Mouse (Mus musculus): ENCODE data around the gene Olfr1469. TPM values are rescaled to one million over a fixed set of nuclear protein-coding genes. Genes with fewer than 3 reads are reported as not detected.
"Not testable (repeated sequence)": the region's sequence is repeated elsewhere in the genome, so short reads cannot be mapped to it uniquely, and the experiment has no call there.

Olfr1469 gene
- total RNA-seq (2021): not detected

DNA sequence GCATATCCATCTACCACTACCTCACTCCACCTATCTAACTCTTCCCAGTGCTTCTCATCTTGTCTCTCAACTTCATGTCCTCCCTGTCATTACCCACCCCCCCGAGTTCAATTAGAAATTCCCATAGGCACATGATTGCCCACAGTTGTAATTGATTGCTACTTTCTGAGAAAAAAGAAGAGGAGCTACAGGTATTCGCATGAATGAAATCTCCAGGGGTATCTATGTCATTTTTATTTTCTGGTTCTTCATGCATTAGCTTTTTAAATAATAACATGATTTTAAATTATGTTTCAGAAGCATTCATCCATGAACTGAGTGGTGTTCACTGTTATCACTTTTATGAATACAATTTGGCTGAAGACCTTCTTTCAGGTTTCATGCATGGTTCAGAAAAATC, at the start of gene Olfr1469:
Gene Olfr1469, plus strand, starts transcription at position 301 of the 400 bp plus-strand sequence.
- DNase-seq: no peak

DNA sequence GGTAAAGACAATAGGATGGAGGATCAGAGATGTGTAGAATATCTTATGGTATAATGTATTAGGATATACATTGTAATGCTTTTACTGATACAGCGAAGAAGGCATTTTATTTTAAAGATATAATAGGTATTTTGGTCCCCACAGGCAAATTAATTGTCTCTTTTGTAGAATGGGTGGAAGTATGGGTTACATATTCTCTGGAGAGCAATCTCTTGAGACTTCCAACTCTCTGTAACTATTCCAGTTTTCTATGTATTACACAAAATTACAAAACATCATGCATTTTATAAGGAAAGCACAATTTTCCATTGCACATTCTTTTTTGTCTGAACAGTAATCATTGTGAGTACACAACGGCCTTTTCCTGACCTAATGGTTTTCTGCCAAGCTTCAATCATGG, 45.7 kb upstream of the Olfr1469 start, which contains the start of gene Olfr1467:
Gene Olfr1467, plus strand, starts transcription at position 301 of the 400 bp plus-strand sequence.
- no peak for DNase-seq

DNA sequence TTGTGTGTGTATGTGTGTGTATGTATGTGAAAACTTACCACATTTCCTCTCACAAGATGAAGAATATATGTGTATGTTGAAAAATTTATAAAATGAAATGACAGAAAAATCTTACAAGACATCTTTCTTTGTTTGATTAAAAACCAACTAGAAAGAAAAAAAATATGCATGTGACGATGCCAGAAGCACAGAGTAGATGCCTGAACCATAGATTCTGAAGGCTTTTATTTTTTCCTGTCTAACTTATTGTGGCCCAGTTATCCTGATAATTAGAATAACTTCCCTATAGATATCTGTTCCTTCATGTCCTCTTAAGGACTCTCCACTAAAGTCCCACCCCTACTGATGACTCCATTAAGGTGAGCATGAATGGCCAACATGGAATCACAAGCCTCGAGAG, 35.5 kb downstream of the Olfr1469 start, which contains the start of gene Olfr1471:
Gene Olfr1471, plus strand, starts transcription at position 301 of the 400 bp plus-strand sequence.
- not testable (repeated sequence) for DNase-seq

DNA sequence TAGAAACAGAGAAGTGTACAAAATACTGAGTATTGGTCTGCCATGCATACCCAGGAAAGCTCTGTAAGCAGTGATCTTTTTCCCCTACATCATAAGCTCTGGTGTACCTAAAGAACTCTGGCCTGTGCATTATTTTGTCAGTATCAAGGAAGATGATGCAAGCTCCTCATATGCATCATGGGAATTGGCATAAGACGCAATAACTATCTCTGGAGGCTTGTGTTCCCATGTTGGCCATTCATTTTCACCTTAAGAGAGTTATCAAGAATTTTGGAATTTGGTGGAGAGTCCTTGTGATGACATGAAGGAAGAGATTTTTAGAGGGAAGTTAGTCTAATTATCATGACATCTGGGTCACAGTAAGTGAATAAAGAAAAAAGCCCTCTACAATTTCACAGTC, 48.3 kb downstream of the Olfr1469 start, which contains the start of gene Olfr1472:
Gene Olfr1472, minus strand, starts transcription at position 101 of the 400 bp plus-strand sequence.
- no peak for DNase-seq

Other genes starting within 250 kb of the Olfr1469 start
- gene Olfr1461, start 244.8 kb upstream of the Olfr1469 start, total RNA-seq (2021): not detected
- not detected for gene Olfr1462, start 222.1 kb upstream of the Olfr1469 start, total RNA-seq (2021)
- gene Olfr1463, start 176.5 kb upstream of the Olfr1469 start, total RNA-seq (2021): not detected
- gene Olfr1465, start 92.3 kb upstream of the Olfr1469 start, total RNA-seq (2021): not detected
- gene Olfr1466, start 69.0 kb upstream of the Olfr1469 start, total RNA-seq (2021): not detected
- not detected for gene Olfr1467, start 45.6 kb upstream of the Olfr1469 start, total RNA-seq (2021)
- not detected for gene Olfr1471, start 35.6 kb downstream of the Olfr1469 start, total RNA-seq (2021)
- gene Olfr1472, start 48.2 kb downstream of the Olfr1469 start, total RNA-seq (2021): not detected
- gene Olfr1474, start 61.7 kb downstream of the Olfr1469 start, total RNA-seq (2021): not detected
- gene Olfr1475, start 72.3 kb downstream of the Olfr1469 start, total RNA-seq (2021): not detected
- not detected for gene Olfr1477, start 92.7 kb downstream of the Olfr1469 start, total RNA-seq (2021)
- gene Olfr1480, start 120.1 kb downstream of the Olfr1469 start, total RNA-seq (2021): not detected
- not detected for gene Olfr1484, start 175.7 kb downstream of the Olfr1469 start, total RNA-seq (2021)
- not detected for gene Olfr1487, start 209.5 kb downstream of the Olfr1469 start, total RNA-seq (2021)
- gene Olfr1489, start 223.8 kb downstream of the Olfr1469 start, total RNA-seq (2021): not detected
- gene Olfr1490, start 243.2 kb downstream of the Olfr1469 start, total RNA-seq (2021): not detected

Data from layer of hippocampus, postnatal 36 days (tissue).